Mouse (Mus musculus): ENCODE results near the gene D330045A20Rik. TPM values are rescaled to one million over a fixed set of nuclear protein-coding genes. Genes with fewer than 3 reads are reported as not detected.
A peak's percentile ranks its signal among the peaks of the same experiment; 100 is the strongest.

The D330045A20Rik gene
- polyA plus RNA-seq, 1 experiment from 2014 or later = 1.8 TPM

DNA sequence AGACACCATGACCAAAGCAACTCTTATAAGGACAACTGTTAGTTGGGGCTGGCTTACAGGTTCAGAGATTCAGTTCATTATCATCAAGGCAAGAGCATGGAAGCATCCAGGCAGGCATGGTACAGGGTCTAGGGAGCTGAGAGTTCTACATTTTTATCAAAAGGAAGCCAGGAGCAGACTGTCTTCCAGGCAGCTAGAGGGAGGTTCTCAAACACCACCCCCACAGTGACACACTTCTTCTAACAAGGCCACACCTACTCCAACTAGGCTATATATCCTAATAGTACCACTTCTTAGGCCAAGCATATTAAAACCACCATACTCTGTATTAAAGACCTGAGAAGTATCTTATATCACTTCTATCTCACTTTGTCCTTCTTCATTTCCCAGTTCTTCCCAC is 49.5 kb downstream of the D330045A20Rik start:
- TF ChIP-seq CTCF (IDR thresholded peaks at IDR 0.05; ENCODE audit: low read depth) = no peak
- ATAC-seq (replicated peaks; ENCODE audit: low FRiP score, low read depth) (no peak), DNase-seq (ENCODE audit: low spot score) (no peak)
- Histone ChIP-seq H3K4me2 (ENCODE audit: low read length) (no peak overlapping the region), H3K9ac (ENCODE audit: low read depth, low read length) (no peak overlapping the region), H3K9me3 (replicated peaks; ENCODE audit: low read length) (no peaks in the 10 kb centered on the region), H3K4me3 (replicated peaks; ENCODE audit: low read depth, low read length) (no peak overlapping the region), H3K27me3 (ENCODE audit: insufficient read depth, low read length) (no peaks in the 10 kb centered on the region), H3K4me1 (replicated peaks; ENCODE audit: insufficient read depth, low read length) (no peaks in the 10 kb centered on the region), H3K36me3 (ENCODE audit: insufficient read depth, low read length) (no peaks in the 10 kb centered on the region), H3K27ac (no peak overlapping the region)

DNA sequence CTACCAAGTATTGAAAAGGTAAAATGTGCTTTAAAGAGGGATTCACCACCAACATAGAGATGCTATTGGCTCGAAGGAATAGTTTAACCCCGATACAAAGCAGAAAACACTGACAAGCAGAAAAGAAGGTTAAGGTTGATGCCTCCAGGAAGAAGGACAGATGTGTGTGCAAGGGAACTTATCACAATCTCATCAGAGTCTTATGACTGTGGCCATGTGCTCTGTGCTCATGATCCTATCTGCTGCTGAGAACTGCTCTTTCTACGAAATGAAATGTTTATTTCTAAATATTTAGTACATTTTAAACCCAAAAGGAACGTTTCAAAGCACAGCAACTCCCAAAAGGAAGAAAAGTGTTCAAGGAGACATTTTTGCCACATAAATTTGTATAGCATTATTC is 52.1 kb downstream of the D330045A20Rik start:
- Histone ChIP-seq H3K4me2 (ENCODE audit: low read length) (no peak overlapping the region), H3K4me1 (replicated peaks; ENCODE audit: insufficient read depth, low read length) (no peaks in the 10 kb centered on the region), H3K9ac (ENCODE audit: low read depth, low read length) (no peak overlapping the region), H3K36me3 (ENCODE audit: insufficient read depth, low read length) (no peaks in the 10 kb centered on the region), H3K4me3 (replicated peaks; ENCODE audit: low read depth, low read length) (no peak overlapping the region), H3K27ac (no peak overlapping the region), H3K9me3 (replicated peaks; ENCODE audit: low read length) (no peaks in the 10 kb centered on the region), H3K27me3 (ENCODE audit: insufficient read depth, low read length) (no peaks in the 10 kb centered on the region)
- ATAC-seq (replicated peaks; ENCODE audit: low FRiP score, low read depth) (no peak), DNase-seq (ENCODE audit: low spot score) (no peak)
- 72% methylated on average over 4 of the region's 4 CpGs for WGBS
- TF ChIP-seq CTCF (IDR thresholded peaks at IDR 0.05; ENCODE audit: low read depth) = no peak

DNA sequence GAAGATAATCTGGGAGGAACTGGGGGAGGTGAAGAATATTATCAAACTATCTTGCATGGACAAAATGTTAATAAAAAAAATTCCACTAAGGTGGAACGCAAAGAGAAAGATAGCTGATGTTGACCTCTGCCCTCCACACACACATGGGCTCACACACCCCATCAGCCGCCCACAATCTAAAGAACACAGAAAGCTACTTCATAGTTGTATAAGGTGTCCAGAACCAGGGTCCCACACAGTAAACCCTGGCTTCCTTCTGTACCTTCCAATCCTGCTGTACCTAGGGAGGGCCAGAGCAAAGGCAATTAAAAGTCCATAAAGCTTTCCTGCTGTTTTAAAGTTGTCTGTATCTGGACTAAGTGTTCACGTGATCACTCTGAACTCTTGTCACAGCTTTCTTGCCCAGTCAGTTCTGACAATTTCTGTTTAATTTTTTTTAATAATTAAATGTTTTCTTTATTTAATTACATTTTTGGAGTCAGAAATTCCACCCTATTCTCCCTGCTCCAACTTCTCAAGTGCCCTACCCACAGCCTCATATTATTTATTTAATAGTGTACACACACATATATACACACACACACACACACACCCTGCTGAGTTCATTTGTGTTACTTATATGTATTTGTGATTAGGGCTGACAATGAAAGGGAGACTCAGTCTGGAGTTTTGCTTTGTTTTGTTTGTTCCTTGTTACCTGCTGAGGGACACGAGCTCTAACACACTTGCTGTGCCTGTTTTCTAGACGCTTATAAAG is 57.7 kb downstream of the D330045A20Rik start:
- TF ChIP-seq CTCF (IDR thresholded peaks at IDR 0.05; ENCODE audit: low read depth) = no peak
- Histone ChIP-seq H3K4me2 (ENCODE audit: low read length) (no peak overlapping the region), H3K9ac (ENCODE audit: low read depth, low read length) (no peak overlapping the region), H3K27me3 (ENCODE audit: insufficient read depth, low read length) (no peaks in the 10 kb centered on the region), H3K4me1 (replicated peaks; ENCODE audit: insufficient read depth, low read length) (no peaks in the 10 kb centered on the region), H3K4me3 (replicated peaks; ENCODE audit: low read depth, low read length) (no peak overlapping the region), H3K36me3 (ENCODE audit: insufficient read depth, low read length) (no peaks in the 10 kb centered on the region), H3K27ac (no peak overlapping the region), H3K9me3 (replicated peaks; ENCODE audit: low read length) (no peaks in the 10 kb centered on the region)
- WGBS = 74% methylated on average over 5 of the region's 5 CpGs
- DNase-seq (ENCODE audit: low spot score) (no peak), ATAC-seq (replicated peaks; ENCODE audit: low FRiP score, low read depth) (no peak)

DNA sequence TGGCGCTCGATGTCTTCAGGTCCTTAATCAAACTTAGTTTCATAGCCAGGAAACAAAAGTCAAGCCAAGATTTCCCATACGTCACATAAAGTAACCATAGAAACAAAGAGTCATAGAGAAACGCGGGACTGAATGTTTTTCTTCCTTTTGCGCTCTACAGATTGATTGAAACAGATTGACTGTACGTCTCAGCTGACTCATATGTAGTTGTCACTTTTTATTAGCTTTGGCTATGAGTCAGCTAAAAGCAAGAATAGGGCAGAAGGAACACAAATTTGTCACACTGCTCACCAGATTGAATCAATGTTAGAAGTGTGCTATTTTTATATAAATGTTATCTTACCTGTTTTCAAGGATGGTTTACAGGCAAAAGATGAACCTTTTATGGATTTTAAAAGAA is 63.6 kb downstream of the D330045A20Rik start:
- no peaks in the 10 kb centered on the region for H3K27me3 ChIP-seq (ENCODE audit: insufficient read depth, low read length)
- no peak overlapping the region for H3K4me3 ChIP-seq (replicated peaks; ENCODE audit: low read depth, low read length)
- no peaks in the 10 kb centered on the region for H3K36me3 ChIP-seq (ENCODE audit: insufficient read depth, low read length)
- no peak overlapping the region for H3K27ac ChIP-seq
- no peak overlapping the region for H3K9ac ChIP-seq (ENCODE audit: low read depth, low read length)
- 68% methylated on average over 7 of the region's 7 CpGs for WGBS
- TF ChIP-seq CTCF (IDR thresholded peaks at IDR 0.05; ENCODE audit: low read depth) = no peak
- no peaks in the 10 kb centered on the region for H3K4me1 ChIP-seq (replicated peaks; ENCODE audit: insufficient read depth, low read length)
- DNase-seq (ENCODE audit: low spot score) = peak; percentile 16
- ATAC-seq (replicated peaks; ENCODE audit: low FRiP score, low read depth) = no peak
- H3K9me3 ChIP-seq (replicated peaks; ENCODE audit: low read length) = no peaks in the 10 kb centered on the region
- H3K4me2 ChIP-seq (ENCODE audit: low read length) = no peak overlapping the region

DNA sequence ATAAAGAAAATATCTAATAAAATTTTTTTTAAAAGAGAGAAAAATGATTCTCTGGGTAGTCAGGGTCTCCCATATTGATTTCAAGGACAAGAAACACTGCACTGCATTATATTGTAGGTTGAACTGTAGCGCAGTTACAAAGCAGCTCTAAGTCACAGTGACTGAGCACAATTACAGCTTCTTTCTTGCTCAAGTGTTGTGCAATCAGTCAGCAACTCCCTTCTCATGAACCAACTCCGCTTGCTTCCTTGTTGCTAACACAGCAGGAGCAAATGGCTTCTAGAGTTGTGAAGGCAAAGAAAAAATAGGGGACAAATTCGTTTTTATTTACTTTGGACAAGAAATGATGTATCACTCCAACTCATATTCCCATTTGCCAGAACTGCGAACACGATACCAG is 70.3 kb downstream of the D330045A20Rik start:
- WGBS = 64% methylated on average over 5 of the region's 5 CpGs
- no peak for TF ChIP-seq CTCF (IDR thresholded peaks at IDR 0.05; ENCODE audit: low read depth)
- Histone ChIP-seq H3K36me3 (ENCODE audit: insufficient read depth, low read length) (no peaks in the 10 kb centered on the region), H3K9me3 (replicated peaks; ENCODE audit: low read length) (no peaks in the 10 kb centered on the region), H3K27me3 (ENCODE audit: insufficient read depth, low read length) (no peaks in the 10 kb centered on the region), H3K4me1 (replicated peaks; ENCODE audit: insufficient read depth, low read length) (no peaks in the 10 kb centered on the region), H3K27ac (no peak overlapping the region), H3K4me2 (ENCODE audit: low read length) (no peak overlapping the region), H3K4me3 (replicated peaks; ENCODE audit: low read depth, low read length) (no peak overlapping the region), H3K9ac (ENCODE audit: low read depth, low read length) (no peak overlapping the region)
- no peak for ATAC-seq (replicated peaks; ENCODE audit: low FRiP score, low read depth)
- no peak for DNase-seq (ENCODE audit: low spot score)

DNA sequence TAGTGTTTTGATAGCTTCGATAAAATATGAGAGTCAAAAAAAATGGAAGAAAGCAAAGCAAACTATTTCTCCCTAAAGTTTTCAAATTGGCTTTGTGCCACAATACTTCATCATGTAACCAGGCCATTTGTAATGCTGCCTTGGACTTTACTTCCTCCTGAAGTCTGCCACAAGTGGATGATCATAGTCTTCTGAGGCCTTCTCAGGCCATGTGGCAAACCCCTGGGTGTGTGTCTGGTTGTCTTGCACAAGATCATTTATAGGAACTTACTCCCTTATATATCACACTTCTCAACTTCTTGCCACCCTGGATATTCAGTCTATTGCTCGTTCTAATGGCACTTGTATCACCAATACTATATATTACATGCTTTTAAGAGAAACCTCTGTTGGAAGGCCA is 71.9 kb downstream of the D330045A20Rik start:
- no peak for TF ChIP-seq CTCF (IDR thresholded peaks at IDR 0.05; ENCODE audit: low read depth)

More for the DNA sequence above, 71.9 kb downstream of the D330045A20Rik start:
- ATAC-seq (replicated peaks; ENCODE audit: low FRiP score, low read depth) (no peak), DNase-seq (ENCODE audit: low spot score) (no peak)
- no peaks in the 10 kb centered on the region for H3K36me3 ChIP-seq (ENCODE audit: insufficient read depth, low read length)
- H3K27ac ChIP-seq = no peak overlapping the region
- no peak overlapping the region for H3K4me3 ChIP-seq (replicated peaks; ENCODE audit: low read depth, low read length)
- no peaks in the 10 kb centered on the region for H3K4me1 ChIP-seq (replicated peaks; ENCODE audit: insufficient read depth, low read length)
- no peak overlapping the region for H3K9ac ChIP-seq (ENCODE audit: low read depth, low read length)
- no peak overlapping the region for H3K4me2 ChIP-seq (ENCODE audit: low read length)
- H3K9me3 ChIP-seq (replicated peaks; ENCODE audit: low read length) = no peaks in the 10 kb centered on the region
- WGBS = 74% methylated on average over 2 of the region's 2 CpGs
- H3K27me3 ChIP-seq (ENCODE audit: insufficient read depth, low read length) = no peaks in the 10 kb centered on the region

Data from kidney, postnatal 0 days (tissue).